Mouse (Mus musculus) lung, postnatal 0 days (tissue): ENCODE results near the gene Ndufb5.

Source experiments
- CTCF ChIP-seq: IDR thresholded peaks from 2 replicates; pipeline ENCODE4 v1.5.1; 2016; ENCODE audit warnings: antibody characterized with exemption, mild to moderate bottlenecking
- EP300 ChIP-seq: IDR thresholded peaks from 2 replicates; pipeline ENCODE4 v1.6.1; 2016; ENCODE audit warnings: antibody characterized with exemption, mild to moderate bottlenecking, control low read depth

DNA sequence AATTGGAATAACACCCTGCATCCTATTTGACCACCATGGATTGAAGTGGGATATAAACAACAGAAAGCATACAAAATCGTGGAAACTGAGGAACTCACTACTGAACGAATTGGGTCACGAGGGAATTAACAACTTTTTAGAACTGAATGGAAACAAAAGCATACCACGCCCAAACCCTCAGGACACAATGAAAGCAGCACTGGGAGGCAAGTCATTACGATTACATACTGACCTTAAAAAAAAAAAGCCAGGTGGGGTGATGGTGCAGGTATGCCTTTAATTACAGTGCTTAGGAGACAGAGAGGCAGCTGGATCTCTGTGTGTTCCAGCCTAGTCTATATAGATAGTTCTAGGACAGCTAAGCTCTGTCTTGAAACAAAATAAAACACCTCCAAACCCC lies 22.4 kb downstream of the Ndufb5 start:
- TF ChIP-seq CTCF (no peak), EP300 (no peak)
